Mouse (Mus musculus) testis, postnatal 14 days (tissue): ENCODE data around the gene Vmn1r226.

Source experiments
- DNase-seq: peaks from one replicate; pipeline ENCODE4 v3.0.0; 2021; ENCODE audit warnings: low spot score

Gene Vmn1r226

GRCm38 (mm10) chr17:20682543-20682942 is at the start of gene Vmn1r226:
Gene Vmn1r226, plus strand, starts transcription at chr17:20682843.
- DNase-seq, result no peak

GRCm38 (mm10) chr17:20729543-20729942 is 46.9 kb downstream of the Vmn1r226 start, which contains the start of gene Vmn1r227:
Gene Vmn1r227, plus strand, starts transcription at chr17:20729843.
- no peak for DNase-seq
